In genomic region chr1:36861775-36862174, GRCm38 (mm10) we compare ENCODE assay signal across 11 mouse cellular contexts.
DNase-seq lines count a peak whose midpoint lies in the region; ATAC-seq lines count a peak whose summit lies in the region.
"Had no signal": no experiment of that assay in that cellular context is flagged by ENCODE, and none has a peak within 500 bp of the region (broad histone marks: within the 10 kb centered on the region; RNA-seq: fewer than 3 reads in every experiment).

No protein-coding gene starts in this region.

- H3K4me1 ChIP-seq in kidney, embryonic 16.5 days (ENCODE audit: insufficient read depth, low read length): peaks cover 15% of the 10 kb centered on the region
- H3K4me1 ChIP-seq in embryonic facial prominence, embryonic 14.5 days (ENCODE audit: control insufficient read depth, insufficient read depth, low read length): peaks cover 20% of the 10 kb centered on the region
- peaks cover 46% of the 10 kb centered on the region for H3K4me1 ChIP-seq in heart, embryonic 13.5 days
- H3K4me1 ChIP-seq in liver, embryonic 16.5 days (ENCODE audit: control insufficient read depth, low read depth, low read length): peaks cover 9% of the 10 kb centered on the region
- H3K4me1 ChIP-seq in midbrain, embryonic 13.5 days (replicated peaks): peaks cover 17% of the 10 kb centered on the region

- no peak overlapping the region for H3K4me3 ChIP-seq in kidney, embryonic 16.5 days (ENCODE audit: low read length)
- H3K4me3 ChIP-seq in embryonic facial prominence, embryonic 14.5 days (ENCODE audit: low read depth, low read length): no peak overlapping the region
- no peak overlapping the region for H3K4me3 ChIP-seq in heart, embryonic 13.5 days
- H3K4me3 ChIP-seq in liver, embryonic 16.5 days (ENCODE audit: low read depth, low read length): no peak overlapping the region
- H3K4me3 ChIP-seq in midbrain, embryonic 13.5 days (replicated peaks): no peak overlapping the region

- no peak for DNase-seq in kidney, adult 11 months
- DNase-seq in embryonic facial prominence, embryonic 14.5 days (ENCODE audit: low spot score): peak; percentile 8
- no peak for DNase-seq in cerebellum, adult 11 months
- DNase-seq: cerebellum, postnatal 25 days; gastrocnemius, postnatal 10 days; right cerebral cortex, adult 18-20 months had no signal

- no peak overlapping the region for H3K4me2 ChIP-seq in kidney, embryonic 16.5 days (replicated peaks; ENCODE audit: low read depth, low read length)
- no peak overlapping the region for H3K4me2 ChIP-seq in embryonic facial prominence, embryonic 14.5 days (ENCODE audit: low read depth, low read length)
- no peak overlapping the region for H3K4me2 ChIP-seq in heart, embryonic 13.5 days
- H3K4me2 ChIP-seq in liver, embryonic 16.5 days (ENCODE audit: low read depth, low read length): no peak overlapping the region
- no peak overlapping the region for H3K4me2 ChIP-seq in midbrain, embryonic 13.5 days (replicated peaks)

- WGBS in kidney, embryonic 16.5 days: 66% methylated on average over 2 of the region's 2 CpGs
- 73% methylated on average over 2 of the region's 2 CpGs for WGBS in embryonic facial prominence, embryonic 14.5 days
- 58% methylated on average over 2 of the region's 2 CpGs for WGBS in heart, embryonic 13.5 days
- WGBS in liver, embryonic 16.5 days (ENCODE audit: insufficient replicate concordance): 70% methylated on average over 2 of the region's 2 CpGs
- WGBS in midbrain, embryonic 13.5 days: 84% methylated on average over 2 of the region's 2 CpGs

- peak overlapping the region; percentile 82 for H3K27ac ChIP-seq in kidney, embryonic 16.5 days (ENCODE audit: low read length)
- peak overlapping the region; percentile 74 for H3K27ac ChIP-seq in embryonic facial prominence, embryonic 14.5 days (replicated peaks; ENCODE audit: low read depth, low read length)
- H3K27ac ChIP-seq in heart, embryonic 13.5 days (replicated peaks): peak overlapping the region; percentile 80
- no peak overlapping the region for H3K27ac ChIP-seq in liver, embryonic 16.5 days (ENCODE audit: low read length)
- no peak overlapping the region for H3K27ac ChIP-seq in midbrain, embryonic 13.5 days

- H3K9me3 ChIP-seq in kidney, embryonic 16.5 days (ENCODE audit: low read length): no peaks in the 10 kb centered on the region
- H3K9me3 ChIP-seq in embryonic facial prominence, embryonic 14.5 days (ENCODE audit: control insufficient read depth, low read length): no peaks in the 10 kb centered on the region
- no peaks in the 10 kb centered on the region for H3K9me3 ChIP-seq in heart, embryonic 13.5 days
- H3K9me3 ChIP-seq in liver, embryonic 16.5 days (replicated peaks; ENCODE audit: control insufficient read depth, low read length): no peaks in the 10 kb centered on the region
- H3K9me3 ChIP-seq in midbrain, embryonic 13.5 days: no peaks in the 10 kb centered on the region

- H3K27me3 ChIP-seq in kidney, embryonic 16.5 days (ENCODE audit: insufficient read depth, low read length): no peaks in the 10 kb centered on the region
- no peaks in the 10 kb centered on the region for H3K27me3 ChIP-seq in embryonic facial prominence, embryonic 14.5 days (replicated peaks; ENCODE audit: control insufficient read depth, insufficient read depth, low read length)
- H3K27me3 ChIP-seq in heart, embryonic 13.5 days (replicated peaks): no peaks in the 10 kb centered on the region
- no peaks in the 10 kb centered on the region for H3K27me3 ChIP-seq in liver, embryonic 16.5 days (ENCODE audit: control insufficient read depth, insufficient read depth, low read depth, low read length)
- no peaks in the 10 kb centered on the region for H3K27me3 ChIP-seq in midbrain, embryonic 13.5 days

- H3K36me3 ChIP-seq in kidney, embryonic 16.5 days (ENCODE audit: insufficient read depth, low read length): no peaks in the 10 kb centered on the region
- H3K36me3 ChIP-seq in embryonic facial prominence, embryonic 14.5 days (ENCODE audit: control insufficient read depth, insufficient read depth, low read length): no peaks in the 10 kb centered on the region
- H3K36me3 ChIP-seq in heart, embryonic 13.5 days: no peaks in the 10 kb centered on the region
- no peaks in the 10 kb centered on the region for H3K36me3 ChIP-seq in liver, embryonic 16.5 days (ENCODE audit: control insufficient read depth, insufficient read depth)
- H3K36me3 ChIP-seq in midbrain, embryonic 13.5 days: no peaks in the 10 kb centered on the region

- no peak for ATAC-seq in kidney, embryonic 16.5 days (ENCODE audit: low FRiP score, low TSS enrichment)
- ATAC-seq in embryonic facial prominence, embryonic 14.5 days (ENCODE audit: low read depth): no peak
- ATAC-seq in heart, embryonic 13.5 days (ENCODE audit: extremely low read depth, insufficient number of reproducible peaks, low FRiP score, low TSS enrichment): no peak
- peak; percentile 76 for ATAC-seq in liver, embryonic 16.5 days (ENCODE audit: low read depth)
- no peak for ATAC-seq in midbrain, embryonic 13.5 days
- ATAC-seq in CD4-positive, CD25-positive, alpha-beta regulatory T cell, adult 4 months: no peak

- H3K9ac ChIP-seq in kidney, embryonic 16.5 days (replicated peaks; ENCODE audit: low read length): no peak overlapping the region
- no peak overlapping the region for H3K9ac ChIP-seq in embryonic facial prominence, embryonic 14.5 days (ENCODE audit: low read depth, low read length)
- 0 out of 2 replicates have a peak overlapping the region, but pooled peaks have one; percentile 11 for H3K9ac ChIP-seq in heart, embryonic 13.5 days
- H3K9ac ChIP-seq in liver, embryonic 16.5 days (ENCODE audit: low read depth, low read length): no peak overlapping the region
- no peak overlapping the region for H3K9ac ChIP-seq in midbrain, embryonic 13.5 days (replicated peaks)

Comparison
In these comparisons a context has a peak if more than half of its experiments do, and no peak if none do; other contexts are left out.
1. H3K27ac ChIP-seq: peak in kidney, embryonic 16.5 days (single experiment), embryonic facial prominence, embryonic 14.5 days (single experiment) and heart, embryonic 13.5 days (single experiment); none in liver, embryonic 16.5 days (single experiment) and midbrain, embryonic 13.5 days (single experiment).